Mouse (Mus musculus) right cerebral cortex, postnatal 4 days (tissue): Measurements from ENCODE around the gene AC134908.4.

Experiments used
- DNase-seq: peaks from one replicate; pipeline ENCODE4 v3.0.0-alpha.2; 2022

Gene AC134908.4

DNA sequence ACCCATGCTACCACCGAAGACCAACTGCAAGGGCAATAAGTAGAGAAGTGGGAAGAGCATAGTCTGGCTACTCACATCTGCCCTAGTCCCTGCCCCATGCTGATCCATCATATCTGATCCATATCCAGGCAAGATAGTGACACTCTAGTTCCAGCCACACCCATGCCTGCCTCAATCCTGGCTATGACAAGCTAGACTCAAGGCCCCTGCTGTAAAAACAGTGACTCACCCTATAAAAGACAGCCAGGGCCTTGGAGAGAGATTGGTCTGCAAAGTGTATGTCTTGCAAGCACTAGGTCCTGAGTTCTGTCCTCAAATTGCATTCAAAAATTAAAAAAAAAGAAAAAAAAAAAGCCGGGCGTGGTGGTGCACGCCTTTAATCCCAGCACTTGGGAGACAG lies 11.0 kb upstream of the AC134908.4 start:
- no peak for DNase-seq

GRCm38 (mm10) chr17:25802825-25803517 lies 7.5 kb upstream of the AC134908.4 start:
- peak; percentile 71 for DNase-seq

GRCm38 (mm10) chr17:25801029-25801428 lies 5.6 kb upstream of the AC134908.4 start:
- DNase-seq = no peak

GRCm38 (mm10) chr17:25796951-25797369 lies 1.5 kb upstream of the AC134908.4 start, which contains the start of gene Metrn:
TSS of gene Metrn (minus strand) at chr17:25797136.
- peak; percentile 78 for DNase-seq

- peak; percentile 45 for DNase-seq
These were observed 832 bp upstream of the AC134908.4 start for GRCm38 (mm10) chr17:25796211-25796771.

DNA sequence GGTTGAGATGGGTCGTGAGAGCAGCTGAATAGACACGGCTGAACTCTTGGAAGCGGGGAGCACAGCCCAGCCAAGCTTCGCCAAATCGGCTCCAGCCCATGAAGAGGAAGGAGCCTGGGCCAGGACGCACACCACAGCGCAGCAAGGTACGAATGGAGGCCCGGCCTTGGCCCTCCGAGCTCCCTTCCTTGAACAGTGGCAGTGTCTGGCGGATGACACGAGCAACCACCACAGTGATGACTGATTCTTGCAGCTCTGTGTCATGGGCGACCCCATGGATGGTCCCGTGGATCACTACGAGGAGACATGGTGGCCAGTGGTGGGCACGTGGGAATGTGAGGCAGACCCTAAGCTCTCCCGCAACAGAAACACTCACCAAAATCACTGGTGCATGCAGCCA lies 461 bp downstream of the AC134908.4 start:
- no peak for DNase-seq

DNA sequence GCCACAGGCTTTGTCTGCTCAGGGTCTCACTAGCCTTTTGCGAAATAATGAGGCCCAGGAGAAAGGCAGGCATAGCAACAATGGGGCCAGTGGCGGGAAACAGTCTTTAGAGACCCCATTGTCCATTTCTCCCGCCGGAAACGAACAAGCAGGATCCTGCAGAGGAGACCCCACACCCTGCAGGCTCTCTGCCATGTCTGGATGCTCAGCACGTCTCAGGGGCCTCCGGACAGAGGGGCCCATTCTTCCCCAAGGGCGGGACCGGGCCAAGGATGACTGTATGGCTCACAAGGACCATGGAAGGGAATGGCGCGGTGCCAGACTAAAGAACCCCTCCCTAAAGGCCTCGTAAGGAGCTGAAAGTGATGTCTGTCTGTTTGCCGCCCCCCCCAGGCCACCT lies 1.3 kb downstream of the AC134908.4 start:
- DNase-seq = no peak

- peak; percentile 77 for DNase-seq
These were observed 2.8 kb downstream of the AC134908.4 start, which contains the start of gene Fam173a for GRCm38 (mm10) chr17:25792615-25793014. TSS of gene Fam173a (minus strand) at chr17:25792901.

DNA sequence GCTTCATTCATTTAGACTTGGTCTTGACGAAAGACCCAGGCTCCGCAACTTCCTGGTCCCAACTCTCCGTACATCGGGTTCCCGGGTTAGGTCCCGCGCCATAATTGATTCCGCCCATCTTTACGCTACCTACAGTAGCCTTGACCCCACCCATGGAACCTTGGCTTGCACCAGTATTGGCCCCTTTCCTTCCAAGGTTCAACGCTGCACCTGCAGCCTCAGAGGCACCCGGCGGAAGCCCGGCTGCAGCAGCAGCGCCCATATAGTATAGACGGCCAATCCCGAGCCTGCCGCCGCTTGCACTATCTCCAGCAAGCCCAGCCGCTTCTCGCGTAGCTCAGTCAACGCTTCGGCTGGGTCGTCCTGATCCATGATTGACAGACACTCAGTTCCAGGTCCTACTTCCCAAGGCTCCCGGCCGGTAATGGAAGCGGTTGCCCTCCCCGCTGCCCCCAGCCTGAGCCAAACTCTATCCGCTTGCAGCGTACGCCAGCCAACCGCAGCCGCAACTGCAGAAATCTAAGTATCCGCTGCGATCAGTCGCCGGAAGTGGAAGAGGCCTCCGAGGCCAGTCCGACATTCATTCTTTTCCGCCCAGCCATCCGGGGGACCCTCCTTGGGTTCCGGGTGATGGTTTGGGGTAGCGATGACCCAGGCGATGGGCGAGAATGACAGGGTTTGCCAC lies 3.5 kb downstream of the AC134908.4 start:
- DNase-seq = peak; percentile 85

GRCm38 (mm10) chr17:25791320-25791842 lies 4.1 kb downstream of the AC134908.4 start:
- DNase-seq = no peak

DNA sequence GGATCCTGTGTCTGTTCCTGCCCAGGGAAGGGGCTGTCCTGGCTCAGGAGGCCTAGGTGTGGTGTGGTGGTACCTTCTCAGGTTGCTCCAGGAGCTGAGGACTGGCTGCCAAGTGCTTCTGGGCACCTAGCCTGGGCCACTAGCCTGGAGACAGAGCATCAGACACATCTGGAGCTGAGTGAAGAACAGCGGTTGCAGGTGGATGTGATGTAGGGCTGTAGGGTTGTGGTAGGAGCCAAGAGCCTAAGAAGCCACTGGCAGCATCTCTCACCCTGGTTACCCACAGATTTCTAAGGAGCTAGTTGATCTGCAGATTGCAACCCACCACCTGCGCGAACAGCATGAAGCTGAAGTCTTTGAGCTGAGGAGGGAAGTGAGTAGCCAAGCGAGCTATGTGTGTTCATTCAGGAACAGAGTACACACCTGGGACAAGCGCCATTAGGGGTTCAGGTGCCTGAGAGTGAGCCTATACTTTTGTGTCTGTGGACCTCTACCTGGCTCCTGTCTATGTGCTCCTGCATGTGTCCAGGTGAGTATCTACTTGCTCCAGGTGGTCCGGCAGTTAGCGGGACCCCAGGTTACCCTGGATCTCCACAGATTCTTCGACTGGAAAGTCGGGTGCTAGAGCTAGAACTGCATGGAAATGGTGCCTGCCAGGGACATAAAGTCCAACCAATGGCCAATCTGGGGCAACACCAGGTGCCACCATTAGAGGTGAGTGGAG lies 8.5 kb downstream of the AC134908.4 start:
- DNase-seq = no peak

DNA sequence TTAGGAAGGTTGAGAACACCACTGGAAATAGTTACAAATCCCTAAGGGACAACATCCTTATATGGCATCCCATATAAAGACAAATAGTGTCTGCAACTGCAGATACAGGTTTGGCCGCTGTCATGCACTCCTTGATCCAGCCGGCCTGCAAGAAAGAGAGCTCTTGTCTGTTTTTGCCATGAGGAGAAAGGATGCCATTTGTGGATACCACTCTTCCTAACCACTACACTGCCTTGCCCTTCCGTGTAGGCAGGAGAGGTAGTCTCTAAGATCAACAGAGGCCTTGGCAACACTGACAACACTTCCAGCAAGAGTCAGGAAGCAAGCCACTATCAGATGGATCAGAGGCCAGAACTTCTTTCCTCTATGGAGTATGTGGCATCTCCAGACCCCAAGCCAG lies 9.2 kb downstream of the AC134908.4 start, which contains the start of gene Ccdc78:
Ccdc78 (plus strand) TSS at position 301 of the 400 bp plus-strand sequence.
- no peak for DNase-seq

GRCm38 (mm10) chr17:25785281-25785745 lies 10.1 kb downstream of the AC134908.4 start, which contains the start of gene Haghl:
TSS of gene Haghl (minus strand) at chr17:25785673.
- peak; percentile 98 for DNase-seq

DNA sequence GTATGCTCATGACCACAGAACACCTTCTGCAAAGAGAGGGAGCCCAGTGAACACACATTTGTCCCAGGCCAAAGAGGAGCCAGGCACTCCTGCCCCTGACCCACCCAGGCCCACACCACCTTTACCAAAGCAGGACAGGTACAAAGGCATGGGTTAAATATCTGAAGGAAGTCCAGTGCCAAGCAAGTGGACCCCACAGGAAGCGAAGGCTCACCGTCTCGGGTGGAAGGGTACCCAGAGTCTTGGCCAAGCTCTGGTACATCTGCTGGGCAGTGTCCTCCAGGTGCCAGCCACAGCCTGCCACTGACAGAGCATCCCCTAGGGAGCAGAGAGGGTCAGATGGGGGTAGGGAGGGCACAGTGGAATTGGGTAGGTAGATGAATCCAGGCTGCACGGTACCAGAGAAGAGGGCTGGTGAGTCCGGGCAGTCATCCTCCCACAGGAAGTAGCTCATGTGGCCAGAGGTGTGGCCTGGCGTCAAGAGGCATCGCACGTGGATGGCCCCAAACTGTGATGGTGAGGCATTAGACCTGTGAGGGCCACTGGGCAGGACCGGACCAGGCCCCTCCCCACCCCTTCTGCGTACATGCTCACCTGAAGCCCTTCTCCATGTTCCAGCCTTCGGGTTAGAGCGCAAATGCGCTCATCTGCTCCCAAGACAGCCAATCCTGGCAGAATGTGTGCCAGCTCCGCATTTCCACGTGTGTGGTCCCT lies 11.4 kb downstream of the AC134908.4 start:
- DNase-seq = no peak

DNA sequence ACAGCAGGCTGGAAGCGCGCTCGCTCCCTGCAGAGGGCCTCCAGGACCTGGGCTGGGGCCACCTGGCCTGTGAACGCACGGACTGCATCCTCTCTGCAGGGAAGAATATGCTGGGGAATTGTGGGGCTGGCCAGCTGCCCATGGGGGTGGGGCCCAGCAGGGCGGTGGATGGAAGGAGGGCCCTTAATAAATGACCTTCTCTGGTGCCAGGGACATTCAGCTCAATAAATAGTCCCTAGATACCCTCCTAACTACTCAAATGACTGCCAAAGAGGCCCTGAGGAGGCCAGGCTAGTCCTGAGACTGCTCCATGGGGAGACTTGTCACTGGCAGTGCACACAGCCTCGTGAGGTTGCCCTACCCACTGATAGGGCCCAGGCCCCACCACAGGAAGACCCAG lies 12.4 kb downstream of the AC134908.4 start:
- no peak for DNase-seq

DNA sequence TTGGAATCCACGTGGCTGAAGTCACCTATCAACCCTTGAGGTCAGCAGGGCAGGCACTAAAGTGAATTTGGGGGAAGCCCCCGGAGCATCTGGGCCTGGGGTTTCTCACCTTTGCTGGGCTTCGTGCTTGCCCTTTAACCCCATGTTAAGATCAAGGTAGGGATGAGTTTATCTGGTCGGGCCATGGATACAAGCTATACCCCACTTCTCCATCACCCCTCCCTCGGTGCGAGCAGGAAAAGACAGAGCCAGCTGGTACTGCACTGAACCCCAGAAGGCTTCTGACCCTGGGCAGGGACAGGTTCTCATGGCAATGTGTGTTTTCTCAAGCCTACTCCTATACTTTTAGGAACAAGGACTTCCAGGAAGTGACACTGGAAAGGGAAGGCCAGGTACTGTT lies 14.1 kb downstream of the AC134908.4 start:
- no peak for DNase-seq

DNA sequence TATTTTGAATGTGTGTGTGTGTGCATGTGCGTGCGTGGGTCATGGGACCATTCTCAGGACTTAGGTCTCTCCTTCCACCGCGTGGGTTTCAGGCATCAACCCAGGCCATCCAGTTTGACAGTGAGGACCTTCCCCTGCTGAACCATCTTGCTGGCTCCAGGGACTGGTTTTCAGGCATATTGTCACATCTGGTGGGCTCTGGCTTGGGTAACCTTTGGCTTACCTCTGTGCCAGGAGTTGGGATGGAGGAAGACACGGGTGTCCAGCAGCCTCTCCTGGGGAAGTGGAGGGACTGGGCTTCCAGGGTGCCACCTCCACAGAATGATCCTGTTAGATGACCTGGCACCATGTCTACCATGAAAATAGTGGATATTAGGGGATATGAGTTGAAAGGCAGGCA lies 17.5 kb downstream of the AC134908.4 start:
- no peak for DNase-seq

DNA sequence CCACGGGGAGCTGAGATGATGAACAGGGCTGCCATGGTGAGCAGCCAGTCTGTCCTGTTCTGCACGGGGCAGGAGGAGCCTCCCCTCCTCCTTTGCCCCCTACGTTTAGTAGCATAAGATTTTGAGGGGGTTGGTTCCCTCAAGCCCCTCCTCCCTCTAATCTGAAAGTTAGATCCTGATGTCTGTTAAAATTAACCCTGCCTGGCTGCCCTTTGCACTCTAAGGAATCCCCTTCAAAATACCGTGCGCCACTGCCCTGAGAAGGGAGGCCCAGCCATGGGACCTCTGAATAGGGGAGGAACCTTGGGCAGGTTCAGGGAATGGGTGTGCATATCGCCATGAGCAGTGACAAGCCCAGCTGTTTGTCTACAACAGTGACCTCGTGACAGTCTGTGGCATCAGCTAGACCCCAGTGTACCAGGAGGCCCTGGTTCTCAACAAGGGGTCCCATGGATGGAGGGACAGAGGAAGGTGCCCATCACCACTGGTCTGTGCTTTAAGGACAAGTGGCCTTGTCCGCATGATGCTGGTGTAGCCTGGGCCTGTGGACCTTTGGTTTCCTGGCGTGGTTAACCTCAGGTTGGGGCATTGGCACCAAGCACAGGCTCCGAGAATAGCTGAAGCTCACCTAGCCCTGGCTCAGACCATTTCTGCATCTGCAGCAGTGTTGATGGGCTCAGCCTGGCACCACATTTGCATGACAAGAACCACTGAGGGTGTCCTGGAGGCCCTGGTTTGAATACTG lies 20.0 kb downstream of the AC134908.4 start:
- no peak for DNase-seq

- peak; percentile 99 for DNase-seq
These were observed 21.8 kb downstream of the AC134908.4 start, which contains the start of gene Narfl for GRCm38 (mm10) chr17:25773549-25774120. TSS of gene Narfl (plus strand) at chr17:25773776.

DNA sequence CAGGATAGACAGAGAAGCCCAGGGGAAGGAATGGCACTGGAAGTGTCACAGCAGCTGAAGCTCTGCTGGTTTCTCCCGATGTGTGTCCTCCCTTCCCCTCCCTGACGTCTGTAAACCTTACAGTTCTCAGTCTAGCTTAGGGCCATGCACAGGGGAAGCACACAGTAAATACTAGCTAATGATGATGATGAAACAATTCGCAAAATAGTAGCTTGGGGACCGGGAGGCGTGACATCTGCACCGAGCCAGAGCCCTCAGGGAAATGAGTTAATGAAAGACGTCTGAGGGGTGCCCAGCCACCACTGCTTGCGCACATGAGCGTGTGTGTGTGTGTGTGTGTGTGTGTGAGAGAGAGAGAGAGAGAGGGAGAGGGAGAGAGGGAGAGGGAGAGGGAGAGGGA lies 26.1 kb downstream of the AC134908.4 start:
- no peak for DNase-seq

- no peak for DNase-seq
These were observed 29.6 kb downstream of the AC134908.4 start for GRCm38 (mm10) chr17:25765886-25766285.
